Mouse (Mus musculus) megakaryocyte, embryonic 14.5 days (primary cell): ENCODE measurements at regions not wholly inside any gene's neighbourhood (a gene's known extent, or its start where the extent isn't known, plus 50 kb on each side); places are given as distances from the start of the nearest gene placed in this dataset.

Source experiments
- FLI1 ChIP-seq: IDR thresholded peaks from 2 replicates; pipeline ENCODE4 v1.6.1; 2012; ENCODE audit warnings: low read length, inconsistent platforms, mixed read lengths
- GATA1 ChIP-seq: IDR thresholded peaks from 3 replicates; pipeline ENCODE4 v1.6.1; 2012; ENCODE audit warnings: mixed read lengths, low read length, inconsistent platforms, borderline replicate concordance

- TF ChIP-seq GATA1 (no peak), FLI1 (no peak)
These were observed 123.1 kb upstream of the Sall1 start for GRCm38 (mm10) chr8:89167026-89167425.
